Mouse (Mus musculus): ENCODE data around the gene Gtf2b.

The Gtf2b gene

GRCm38 (mm10) chr3:142773538-142774191, 8.8 kb downstream of the Gtf2b start:
- POLR2A ChIA-PET = interaction anchor here (1.0 to 1.4 kb wide), 4 partner anchors 8 to 14 kb away, joined by 3 to 6 read pairs (median 4); partner anchors contain the start of gene Gtf2b (in 2 of the 4)
- CTCF ChIA-PET = interaction anchor here in 1 of 4 experiments (0.7 kb wide), 1 partner anchor 63 kb away, joined by 3 read pairs; no protein-coding TSS in a partner anchor

- ChIA-PET CTCF (interaction anchor here in 1 of 4 experiments (0.9 kb wide), 1 partner anchor 68 kb away, joined by 3 read pairs; no protein-coding TSS in a partner anchor), POLR2A (interaction anchor here in 3 of 4 experiments (1.0 to 2.1 kb wide), 7 partner anchors 9 to 30 kb away, joined by 3 to 9 read pairs (median 4); partner anchors contain the start of gene Gtf2b (in 2 of the 3))
Measured at GRCm38 (mm10) chr3:142777227-142777626, 12.4 kb downstream of the Gtf2b start.

GRCm38 (mm10) chr3:142786423-142787072, 21.7 kb downstream of the Gtf2b start:
- ChIA-PET CTCF (no interaction called here), POLR2A (interaction anchor here in 2 of 4 experiments (1.0 to 2.0 kb wide), 8 partner anchors 9 to 96 kb away, joined by 3 to 6 read pairs (median 4); partner anchors contain the start of genes Gtf2b (in 2 of the 2) and Pkn2 (in 1 of the 2))

GRCm38 (mm10) chr3:142795587-142795986, 30.7 kb downstream of the Gtf2b start:
- CTCF ChIA-PET = interaction anchor here in 1 of 4 experiments (0.6 kb wide), 1 partner anchor 87 kb away, joined by 4 read pairs; no protein-coding TSS in a partner anchor
- POLR2A ChIA-PET = interaction anchor here in 2 of 4 experiments (0.7 to 1.0 kb wide), 3 partner anchors 28 to 38 kb away, joined by 3 read pairs; no protein-coding TSS in a partner anchor

GRCm38 (mm10) chr3:142811582-142811981, 46.7 kb downstream of the Gtf2b start:
- POLR2A ChIA-PET = interaction anchor here in 1 of 4 experiments (1.0 to 1.2 kb wide), 2 partner anchors 23 to 71 kb away, joined by 3 to 4 read pairs; partner anchors contain the start of gene Pkn2
- CTCF ChIA-PET = no interaction called here

- CTCF ChIA-PET = no interaction called here
- POLR2A ChIA-PET = interaction anchor here in 1 of 4 experiments (1.3 to 1.5 kb wide), 2 partner anchors 11 to 13 kb away, joined by 3 to 5 read pairs; no protein-coding TSS in a partner anchor
Measured at GRCm38 (mm10) chr3:142817506-142817905, 52.7 kb downstream of the Gtf2b start.

- POLR2A ChIA-PET = interaction anchor here in 2 of 4 experiments (0.9 to 1.5 kb wide), 4 partner anchors 15 to 37 kb away, joined by 3 to 6 read pairs (median 3); no protein-coding TSS in a partner anchor
- CTCF ChIA-PET = no interaction called here
Measured at GRCm38 (mm10) chr3:142823606-142824005, 58.8 kb downstream of the Gtf2b start.

GRCm38 (mm10) chr3:142826449-142827146, 61.8 kb downstream of the Gtf2b start:
- CTCF ChIA-PET = no interaction called here
- POLR2A ChIA-PET = interaction anchor here in 1 of 4 experiments (0.7 to 1.3 kb wide), 6 partner anchors 10 to 56 kb away, joined by 3 to 5 read pairs (median 3); partner anchors contain the start of gene Pkn2

GRCm38 (mm10) chr3:142832910-142833309, 68.1 kb downstream of the Gtf2b start:
- ChIA-PET POLR2A (interaction anchor here in 1 of 4 experiments (0.8 to 1.5 kb wide), 3 partner anchors 13 to 68 kb away, joined by 3 read pairs; no protein-coding TSS in a partner anchor), CTCF (no interaction called here)
